Mouse (Mus musculus) midbrain, embryonic 14.5 days (tissue): ENCODE measurements around the gene Morc3. TPM values are rescaled to one million over a fixed set of nuclear protein-coding genes. Genes with fewer than 3 reads are reported as not detected.

Experiments used
- ATAC-seq: fragments of 200-750 bp; cut with Nextera tagmentation; 2 replicates; pipeline ENCODE4 v1.8.0; 2017; ENCODE audit warnings: moderate number of reproducible peaks, moderate library complexity; ENCODE audit not compliant: low FRiP score, low TSS enrichment
- DNase-seq: peaks from one replicate; pipeline ENCODE4 v3.0.0-alpha.2; 2015
- H3K27ac ChIP-seq: fragments of 300-500 bp; sonication (generic); replicated peaks from 2 replicates; pipeline ENCODE4 v1.5.1; 2014; ENCODE audit warnings: mild to moderate bottlenecking, low read depth, low read length, moderate library complexity
- H3K27me3 ChIP-seq: fragments of 300-500 bp; sonication (generic); 2 replicates; pipeline ENCODE4 v1.6.1; 2014; ENCODE audit warnings: low read length, control low read depth, mixed read lengths; ENCODE audit not compliant: control insufficient read depth, insufficient read depth
- H3K36me3 ChIP-seq: fragments of 300-500 bp; sonication (generic); 2 replicates; pipeline ENCODE4 v1.6.1; 2014; ENCODE audit warnings: low read length, control low read depth; ENCODE audit not compliant: control insufficient read depth, insufficient read depth
- H3K4me1 ChIP-seq: fragments of 300-500 bp; sonication (generic); 2 replicates; pipeline ENCODE4 v1.6.1; 2014; ENCODE audit warnings: mild to moderate bottlenecking, antibody characterized with exemption, low read length, control low read depth; ENCODE audit not compliant: control insufficient read depth, insufficient read depth
- H3K4me2 ChIP-seq: fragments of 300-500 bp; sonication (generic); 2 replicates; pipeline ENCODE4 v1.6.1; 2014; ENCODE audit warnings: mild to moderate bottlenecking, low read length, moderate library complexity
- H3K4me3 ChIP-seq: fragments of 300-500 bp; sonication (generic); replicated peaks from 2 replicates; pipeline ENCODE4 v1.5.1; 2014; ENCODE audit warnings: low read depth, low read length
- H3K9ac ChIP-seq: fragments of 300-500 bp; sonication (generic); replicated peaks from 2 replicates; pipeline ENCODE4 v1.6.1; 2014; ENCODE audit warnings: mild to moderate bottlenecking, low read length, moderate library complexity
- H3K9me3 ChIP-seq: fragments of 300-500 bp; sonication (generic); 2 replicates; pipeline ENCODE4 v1.6.1; 2016; ENCODE audit warnings: low read length, control low read depth, mixed read lengths; ENCODE audit not compliant: control insufficient read depth
- WGBS: fragments of 180-500 bp; shearing (Covaris S2); extraction: QIAGEN DNeasy Blood & Tissue Kit; methylation state at CpG from one replicate; pipeline ENCODE4 v1.1.7; 2014; 5-methylcytosine and 5-hydroxymethylcytosine counted together
- polyA plus RNA-seq: library from polyadenylated mRNA; unstranded; fragments of >200 nt; fragmentation: Nextera tagmentation; extraction: Ambion mirVana; gene quantifications from 2 replicates; pipeline ENCODE4 v1.2.1, GENCODE M21; 2014

Morc3 gene
- polyA plus RNA-seq, 1 experiment from 2014 or later: 37.1 TPM

DNA sequence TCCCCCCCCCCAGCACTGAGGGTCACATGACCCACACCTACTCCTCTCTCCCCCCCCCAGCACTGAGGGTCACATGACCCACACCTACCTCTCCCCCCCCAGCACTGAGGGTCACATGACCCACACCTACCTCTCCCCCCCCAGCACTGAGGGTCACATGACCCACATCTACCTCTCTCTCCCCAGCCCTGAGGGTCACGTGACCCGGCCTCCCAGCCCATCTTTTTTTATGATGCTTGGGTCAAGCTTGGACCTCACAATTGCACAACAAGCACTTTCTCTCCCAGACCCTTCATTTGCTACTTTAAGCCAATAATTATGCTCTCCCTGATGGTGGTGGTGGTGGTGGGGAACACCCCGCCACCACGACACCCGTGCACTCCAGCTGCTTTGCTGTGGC, 36.5 kb upstream of the Morc3 start:
- DNase-seq (no peak), ATAC-seq (no peak)
- no peak overlapping the region for H3K9ac ChIP-seq
- H3K27me3 ChIP-seq: no peaks in the 10 kb centered on the region
- H3K27ac ChIP-seq: no peak overlapping the region
- peaks cover 6% of the 10 kb centered on the region; the same call in 1 of the 2 replicates for H3K4me1 ChIP-seq
- WGBS: 92% methylated on average over 5 of the region's 5 CpGs
- H3K9me3 ChIP-seq: no peaks in the 10 kb centered on the region
- no peak overlapping the region for H3K4me2 ChIP-seq
- no peak overlapping the region for H3K4me3 ChIP-seq
- H3K36me3 ChIP-seq: peaks cover 40% of the 10 kb centered on the region

DNA sequence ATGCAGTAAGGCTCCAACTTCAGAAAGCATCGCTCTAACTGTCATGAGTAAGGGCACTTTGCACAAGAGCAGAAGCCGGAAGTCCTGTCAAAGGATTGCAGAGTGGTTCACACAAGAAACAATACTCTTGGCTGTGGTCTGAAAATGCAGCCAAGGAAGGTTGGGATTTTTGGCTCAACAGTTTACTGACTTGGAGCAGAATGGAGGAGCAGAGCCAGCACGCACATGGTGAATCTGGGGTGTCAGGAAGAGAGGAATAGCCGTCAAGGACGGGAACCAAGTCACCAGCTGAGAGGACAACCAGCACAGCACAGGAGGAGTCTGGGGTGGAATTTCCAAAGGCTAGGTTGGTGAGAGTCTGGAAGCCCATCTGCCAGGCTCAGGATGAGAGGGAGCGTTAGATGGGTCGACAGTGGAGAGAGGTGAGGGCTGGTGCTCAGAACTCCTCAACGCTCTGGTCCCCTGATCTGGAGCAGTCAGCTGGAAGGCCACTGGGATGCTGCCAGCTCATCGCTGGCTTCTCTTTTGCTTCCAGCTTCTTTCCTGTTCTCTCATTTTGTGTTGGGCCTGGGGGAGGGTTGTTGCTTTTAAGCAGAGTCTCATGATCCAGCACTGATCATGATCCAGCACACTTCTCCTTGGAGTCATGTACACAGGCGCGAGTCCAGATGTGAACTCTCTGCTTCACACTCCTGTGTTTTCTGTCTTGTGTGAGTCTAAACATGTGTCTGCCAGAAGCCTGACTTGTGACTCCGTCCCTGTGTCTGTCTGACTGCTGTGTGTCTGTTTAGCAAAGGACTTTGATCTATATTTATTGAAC, 34.7 kb upstream of the Morc3 start:
- no peaks in the 10 kb centered on the region for H3K9me3 ChIP-seq
- no peaks in the 10 kb centered on the region for H3K27me3 ChIP-seq
- DNase-seq (no peak), ATAC-seq (no peak)
- no peak overlapping the region for H3K4me3 ChIP-seq
- no peak overlapping the region for H3K27ac ChIP-seq
- H3K4me2 ChIP-seq: no peak overlapping the region
- peaks cover 44% of the 10 kb centered on the region for H3K36me3 ChIP-seq
- H3K4me1 ChIP-seq: no peaks in the 10 kb centered on the region
- H3K9ac ChIP-seq: no peak overlapping the region
- WGBS: 90% methylated on average over 12 of the region's 12 CpGs

DNA sequence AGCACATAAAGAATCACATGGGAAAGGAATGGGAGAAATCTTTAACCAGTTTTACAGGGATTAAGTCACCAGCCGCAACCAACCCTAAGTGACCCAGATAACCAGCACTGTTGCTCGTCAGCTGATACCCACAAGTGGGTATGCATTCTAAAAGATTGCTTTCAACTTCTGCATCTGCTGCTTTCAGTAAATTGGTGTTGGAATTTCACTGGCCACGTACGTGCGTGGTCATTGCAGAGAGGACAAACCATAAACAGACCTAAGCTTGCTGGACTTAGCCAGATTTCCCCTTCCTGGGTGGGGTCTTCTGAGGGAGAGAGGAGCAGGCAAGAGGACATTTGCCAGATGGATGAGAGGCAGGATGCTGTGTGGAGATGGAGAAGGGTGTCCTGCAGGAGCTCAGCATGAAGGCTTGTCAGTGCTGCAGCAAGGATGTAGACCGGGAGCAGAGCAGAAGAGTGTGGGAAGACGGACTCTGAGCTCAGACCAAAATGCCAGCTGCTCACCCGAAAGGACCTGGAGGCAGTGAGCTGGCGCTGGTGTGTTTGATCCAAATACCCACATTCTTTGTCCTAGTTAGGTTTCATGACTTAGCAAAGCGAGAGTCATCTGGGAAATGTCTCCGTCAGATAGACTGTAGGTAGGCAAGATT, 34.0 kb upstream of the Morc3 start:
- ATAC-seq: no peak
- Histone ChIP-seq H3K27ac (no peak overlapping the region), H3K4me2 (no peak overlapping the region), H3K27me3 (no peaks in the 10 kb centered on the region), H3K4me1 (no peaks in the 10 kb centered on the region), H3K9me3 (no peaks in the 10 kb centered on the region), H3K36me3 (peaks cover 39% of the 10 kb centered on the region), H3K4me3 (no peak overlapping the region), H3K9ac (no peak overlapping the region)
- 87% methylated on average over 11 of the region's 11 CpGs for WGBS
- DNase-seq: no peak

DNA sequence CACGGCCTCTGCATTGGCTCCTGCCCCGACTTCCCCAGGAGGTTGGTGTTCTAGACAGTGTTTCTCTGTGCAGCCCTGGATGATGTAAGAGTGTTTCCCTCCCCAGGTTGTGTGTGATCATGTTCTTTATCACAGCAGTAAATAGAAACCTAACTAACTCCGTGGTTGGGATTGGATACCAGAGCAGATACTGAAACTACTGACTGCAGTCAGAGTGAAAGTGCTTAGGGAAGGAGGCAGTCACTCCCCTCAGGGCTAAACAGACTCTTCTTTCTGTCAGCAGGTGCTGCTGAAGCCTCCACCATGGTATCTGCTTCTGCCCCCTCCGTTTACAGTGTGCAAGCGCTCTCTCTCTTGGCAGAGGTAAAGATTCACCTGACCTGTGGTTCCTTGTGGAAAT, 33.3 kb upstream of the Morc3 start:
- Histone ChIP-seq H3K9ac (no peak overlapping the region), H3K4me1 (no peaks in the 10 kb centered on the region), H3K4me2 (no peak overlapping the region), H3K36me3 (peaks cover 37% of the 10 kb centered on the region), H3K9me3 (no peaks in the 10 kb centered on the region), H3K4me3 (no peak overlapping the region), H3K27ac (no peak overlapping the region), H3K27me3 (no peaks in the 10 kb centered on the region)
- no peak for DNase-seq
- ATAC-seq: no peak
- 76% methylated on average over 5 of the region's 5 CpGs for WGBS

DNA sequence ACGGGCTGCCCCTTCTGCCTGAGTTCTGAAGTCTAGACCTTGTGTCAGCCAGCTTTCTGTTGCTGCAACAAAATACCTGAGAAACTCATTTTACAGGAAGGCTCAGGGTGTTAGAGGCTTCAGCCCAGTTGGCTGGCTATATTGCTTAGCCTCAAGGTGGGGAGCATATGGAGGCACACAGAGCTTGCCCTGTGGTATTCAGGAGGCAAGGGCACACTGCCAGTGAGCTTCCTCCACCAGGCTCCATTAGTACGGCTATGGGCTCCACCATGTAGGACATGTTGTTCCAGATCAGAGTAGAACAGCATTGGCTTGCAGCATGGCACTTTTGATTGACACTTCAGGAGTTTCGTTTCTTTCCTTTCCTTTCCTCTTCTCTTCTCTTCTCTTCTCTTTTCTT, 32.9 kb upstream of the Morc3 start:
- Histone ChIP-seq H3K4me3 (no peak overlapping the region), H3K4me2 (no peak overlapping the region), H3K9me3 (no peaks in the 10 kb centered on the region)

DNA sequence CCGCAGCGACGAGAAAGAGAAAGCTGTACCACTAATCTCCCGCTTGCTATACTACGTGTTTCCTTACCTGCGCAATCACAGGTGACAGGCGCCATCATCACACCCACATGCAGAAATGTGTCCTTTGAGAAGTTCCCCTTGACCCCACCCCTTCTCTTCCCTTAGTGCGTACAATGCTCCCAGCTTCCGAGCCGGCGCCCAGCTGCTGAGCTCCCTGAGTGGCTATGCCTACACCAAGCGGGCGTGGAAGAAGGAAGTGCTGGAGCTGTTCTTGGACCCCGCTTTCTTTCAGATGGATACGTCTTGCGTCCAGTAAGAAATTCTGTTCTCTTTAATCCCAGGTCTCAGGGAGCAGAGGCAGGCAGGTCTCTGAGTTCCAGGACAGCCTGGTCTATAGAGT, 32.0 kb upstream of the Morc3 start:
- no peaks in the 10 kb centered on the region for H3K27me3 ChIP-seq

More for the DNA sequence above, 32.9 kb upstream of the Morc3 start:
- Histone ChIP-seq H3K9ac (no peak overlapping the region), H3K27me3 (no peaks in the 10 kb centered on the region), H3K4me1 (no peaks in the 10 kb centered on the region), H3K27ac (no peak overlapping the region), H3K36me3 (peaks cover 34% of the 10 kb centered on the region)
- ATAC-seq (no peak), DNase-seq (no peak)
- WGBS: 86% methylated on average over 3 of the region's 3 CpGs

DNA sequence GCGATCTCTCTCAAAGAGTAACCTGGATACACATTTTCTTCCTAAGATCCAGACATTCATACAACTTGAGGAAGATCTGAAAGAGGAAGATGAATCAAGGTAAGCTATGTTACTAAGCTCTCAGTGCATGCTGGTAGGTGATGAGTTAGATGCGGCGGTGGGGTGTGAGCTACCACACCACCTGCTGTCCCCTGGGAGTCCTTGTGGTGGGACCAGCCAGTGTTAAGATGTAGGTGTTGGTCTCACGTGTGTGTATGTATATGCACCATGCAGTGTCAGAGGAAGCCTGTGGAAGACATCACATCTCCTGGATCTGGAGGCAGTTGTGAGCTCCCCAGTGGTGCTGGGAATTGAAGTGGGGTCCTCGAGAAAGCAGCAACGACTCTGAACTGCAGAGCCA, 24.8 kb upstream of the Morc3 start:
- Histone ChIP-seq H3K4me3 (no peak overlapping the region), H3K4me1 (no peaks in the 10 kb centered on the region), H3K9ac (no peak overlapping the region), H3K9me3 (peaks cover 7% of the 10 kb centered on the region), H3K4me2 (no peak overlapping the region), H3K27ac (no peak overlapping the region), H3K27me3 (no peaks in the 10 kb centered on the region), H3K36me3 (peaks cover 68% of the 10 kb centered on the region)
- 94% methylated on average over 6 of the region's 6 CpGs for WGBS
- DNase-seq (no peak), ATAC-seq (no peak)

More for the DNA sequence above, 32.0 kb upstream of the Morc3 start:
- H3K9me3 ChIP-seq: no peaks in the 10 kb centered on the region
- no peaks in the 10 kb centered on the region for H3K4me1 ChIP-seq
- no peak overlapping the region for H3K4me3 ChIP-seq
- no peak overlapping the region for H3K9ac ChIP-seq
- peaks cover 39% of the 10 kb centered on the region for H3K36me3 ChIP-seq
- ATAC-seq (no peak), DNase-seq (no peak)
- whole genome bisulfite sequencing: 93% methylated on average over 16 of the region's 16 CpGs
- no peak overlapping the region for H3K4me2 ChIP-seq
- H3K27ac ChIP-seq: no peak overlapping the region

DNA sequence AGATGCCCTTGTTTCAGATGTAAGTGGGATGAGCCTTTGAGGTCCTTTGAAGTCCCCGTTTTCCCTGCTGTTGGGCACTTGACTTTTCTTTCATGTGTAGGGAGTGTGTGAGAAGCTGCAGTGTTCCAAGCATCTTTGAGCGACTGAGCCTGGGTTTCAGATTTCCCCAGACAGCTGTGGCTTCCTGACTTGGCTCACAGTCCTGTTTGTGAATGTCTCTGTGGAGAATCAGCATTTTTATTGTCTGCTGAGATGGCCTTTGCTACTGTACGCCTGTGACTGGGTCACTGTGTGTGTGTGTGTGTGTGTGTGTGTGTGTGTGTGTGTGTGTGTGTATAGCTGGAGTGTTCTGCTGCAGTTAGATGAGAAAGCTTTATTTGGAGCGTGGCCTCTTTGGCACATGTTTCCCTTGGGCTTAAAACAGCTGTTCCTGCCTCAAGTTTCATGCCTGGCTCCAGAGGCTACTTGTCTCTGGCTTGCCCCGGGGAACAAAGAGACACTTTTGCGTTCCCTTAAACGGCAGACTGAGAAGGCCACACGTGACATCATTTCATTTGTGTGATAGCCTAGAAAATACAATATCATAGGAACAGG, 23.9 kb upstream of the Morc3 start:
- Histone ChIP-seq H3K4me2 (no peak overlapping the region), H3K4me3 (no peak overlapping the region), H3K4me1 (no peaks in the 10 kb centered on the region), H3K36me3 (peaks cover 73% of the 10 kb centered on the region), H3K9me3 (peaks cover 7% of the 10 kb centered on the region), H3K9ac (no peak overlapping the region), H3K27me3 (no peaks in the 10 kb centered on the region), H3K27ac (no peak overlapping the region)
- WGBS: 59% methylated on average over 8 of the region's 8 CpGs
- ATAC-seq (no peak), DNase-seq (no peak)
